Mouse (Mus musculus) gastrocnemius, postnatal 10 days (tissue): ENCODE data around the gene Tubgcp3. TPM values are rescaled to one million over a fixed set of nuclear protein-coding genes. Genes with fewer than 3 reads are reported as not detected.
A peak's percentile ranks its signal among the peaks of the same experiment; 100 is the strongest.
"Not testable (repeated sequence)": the region's sequence is repeated elsewhere in the genome, so short reads cannot be mapped to it uniquely, and the experiment has no call there.

Source experiments
- DNase-seq: peaks from one replicate; pipeline ENCODE4 v3.0.0; 2021; ENCODE audit warnings: mixed read lengths
- long read RNA-seq, 2 experiments: library from polyadenylated mRNA; stranded (forward); transcript quantifications; one replicate each; pipeline ENCODE4 v2.0.0; 2021
- total RNA-seq, 2 experiments: library from RNA; stranded (reverse); gene quantifications; 2 replicates each; pipeline ENCODE4 v1.2.3; 2021

The Tubgcp3 gene
- 10 to 100 TPM; 10.6 to 13.9 TPM for total RNA-seq
- long read RNA-seq, experiment 1, transcript Tubgcp3-201 (22 exons, 3,797 nt): major isoform, 29 of 38 reads
- long read RNA-seq, experiment 1, partial matches to known transcripts: 0 of 38 reads
- long read RNA-seq, experiment 1, other reads (novel, unspliced or antisense): 9 of 38 reads
- long read RNA-seq, experiment 2, transcript Tubgcp3-201 (22 exons, 3,797 nt): major isoform, 21 of 25 reads
- long read RNA-seq, experiment 2, partial matches to known transcripts: 0 of 25 reads
- long read RNA-seq, experiment 2, other reads (novel, unspliced or antisense): 4 of 25 reads

- DNase-seq: peak; percentile 92
Measured at GRCm38 (mm10) chr8:12672056-12672881, at the start of gene Tubgcp3. TSS of gene Tubgcp3 (minus strand) at chr8:12672248.

GRCm38 (mm10) chr8:12719091-12719490, 47.0 kb upstream of the Tubgcp3 start:
- no peak for DNase-seq

- DNase-seq: no peak
Measured at GRCm38 (mm10) chr8:12715861-12716585, 44.0 kb upstream of the Tubgcp3 start.

GRCm38 (mm10) chr8:12711623-12712022, 39.6 kb upstream of the Tubgcp3 start:
- DNase-seq: no peak

- no peak for DNase-seq
Measured at GRCm38 (mm10) chr8:12703597-12703996, 31.5 kb upstream of the Tubgcp3 start.

- DNase-seq: no peak
Measured at GRCm38 (mm10) chr8:12702290-12702689, 30.2 kb upstream of the Tubgcp3 start.

- DNase-seq: no peak
Measured at GRCm38 (mm10) chr8:12698660-12699277, 26.7 kb upstream of the Tubgcp3 start.

GRCm38 (mm10) chr8:12688851-12689250, 16.8 kb upstream of the Tubgcp3 start:
- DNase-seq: no peak

GRCm38 (mm10) chr8:12677529-12677928, 5.5 kb upstream of the Tubgcp3 start:
- peak; percentile 87 for DNase-seq

- no peak for DNase-seq
Measured at GRCm38 (mm10) chr8:12671473-12672055, 484 bp downstream of the Tubgcp3 start.

GRCm38 (mm10) chr8:12670965-12671364, 1.1 kb downstream of the Tubgcp3 start:
- no peak for DNase-seq

GRCm38 (mm10) chr8:12668832-12669231, 3.2 kb downstream of the Tubgcp3 start:
- DNase-seq: no peak

GRCm38 (mm10) chr8:12666530-12666929, 5.5 kb downstream of the Tubgcp3 start:
- DNase-seq: not testable (repeated sequence)

- no peak for DNase-seq
Measured at GRCm38 (mm10) chr8:12663105-12663456, 9.0 kb downstream of the Tubgcp3 start.

GRCm38 (mm10) chr8:12662375-12663104, 9.5 kb downstream of the Tubgcp3 start:
- DNase-seq: no peak

GRCm38 (mm10) chr8:12657411-12657810, 14.6 kb downstream of the Tubgcp3 start:
- no peak for DNase-seq

- no peak for DNase-seq
Measured at GRCm38 (mm10) chr8:12651246-12651645, 20.8 kb downstream of the Tubgcp3 start.

- no peak for DNase-seq
Measured at GRCm38 (mm10) chr8:12650495-12650894, 21.6 kb downstream of the Tubgcp3 start.

- DNase-seq: no peak
Measured at GRCm38 (mm10) chr8:12648951-12649350, 23.1 kb downstream of the Tubgcp3 start.

GRCm38 (mm10) chr8:12646536-12646935, 25.5 kb downstream of the Tubgcp3 start:
- DNase-seq: no peak

GRCm38 (mm10) chr8:12644894-12645293, 27.2 kb downstream of the Tubgcp3 start:
- DNase-seq: no peak
